Mouse (Mus musculus): ENCODE measurements around the gene Pfkp. TPM values are rescaled to one million over a fixed set of nuclear protein-coding genes. Genes with fewer than 3 reads are reported as not detected.

Gene Pfkp
- polyA plus RNA-seq, 1 experiment = 82.0 TPM

DNA sequence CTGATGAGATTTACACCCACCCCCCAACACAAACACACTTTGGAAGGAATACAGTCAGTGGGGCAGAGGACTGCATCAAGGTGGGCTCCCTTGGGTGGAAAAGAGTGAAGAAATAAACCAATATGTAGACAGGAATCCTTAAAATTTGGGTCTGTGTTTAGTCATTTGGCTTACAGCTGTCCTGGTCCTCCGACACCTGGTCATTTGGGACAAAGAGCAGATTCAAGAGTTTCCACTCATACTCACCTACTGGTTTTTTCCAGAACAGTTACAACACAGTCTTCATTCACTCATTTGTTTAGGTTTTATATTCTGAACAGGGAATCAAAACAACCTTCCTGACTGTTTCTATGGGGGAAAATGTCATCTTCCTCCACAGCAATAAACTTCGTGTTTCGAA, 9.6 kb downstream of the Pfkp start:
- DNase-seq = no peak
- Histone ChIP-seq H3K36me3 (ENCODE audit: control insufficient read depth, insufficient read depth, low read length) (0 out of 2 replicates have a peak, but pooled peaks cover 3% of the 10 kb centered on the region), H3K4me3 (ENCODE audit: control insufficient read depth, insufficient read depth, low read length) (no peak overlapping the region), H3K4me1 (replicated peaks; ENCODE audit: control insufficient read depth, insufficient read depth, low read length) (peaks cover 12% of the 10 kb centered on the region), H3K27ac (ENCODE audit: control insufficient read depth, insufficient read depth, low read length) (no peak overlapping the region), H3K27me3 (ENCODE audit: control insufficient read depth, insufficient read depth, low read length) (no peaks in the 10 kb centered on the region)
- 92% methylated on average over 3 of the region's 3 CpGs for WGBS
- TF ChIP-seq POLR2A (IDR thresholded peaks at IDR 0.05; ENCODE audit: control insufficient read depth, extremely low read depth, insufficient read depth, low read length, poor library complexity) = no peak
- no peak for TF ChIP-seq CTCF (IDR thresholded peaks at IDR 0.05; ENCODE audit: borderline replicate concordance, control insufficient read depth, extremely low read depth, insufficient read depth, low read length, poor library complexity)

DNA sequence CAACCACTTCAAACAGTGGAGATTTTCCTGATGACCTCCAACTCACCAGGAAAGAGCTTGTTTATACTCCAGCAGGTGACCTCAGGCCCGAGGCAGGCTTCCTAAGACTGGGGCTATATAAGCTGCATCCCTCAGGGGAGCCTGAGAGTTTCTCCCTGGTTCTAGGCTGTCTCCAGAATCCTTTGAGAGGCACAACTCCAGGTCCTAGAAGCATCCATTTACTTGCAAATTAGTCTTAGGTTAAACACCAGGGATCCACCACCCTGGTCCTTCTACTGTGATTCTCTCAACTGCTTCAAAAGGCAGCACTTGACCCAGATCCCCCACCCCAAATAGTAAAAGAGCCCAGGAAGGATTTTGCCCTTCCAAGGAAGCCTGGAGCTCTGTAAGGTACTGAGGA, 10.2 kb downstream of the Pfkp start:
- no peak for DNase-seq
- Histone ChIP-seq H3K4me1 (replicated peaks; ENCODE audit: control insufficient read depth, insufficient read depth, low read length) (peaks cover 17% of the 10 kb centered on the region), H3K27me3 (ENCODE audit: control insufficient read depth, insufficient read depth, low read length) (no peaks in the 10 kb centered on the region), H3K27ac (ENCODE audit: control insufficient read depth, insufficient read depth, low read length) (no peak overlapping the region), H3K36me3 (ENCODE audit: control insufficient read depth, insufficient read depth, low read length) (0 out of 2 replicates have a peak, but pooled peaks cover 3% of the 10 kb centered on the region), H3K4me3 (ENCODE audit: control insufficient read depth, insufficient read depth, low read length) (no peak overlapping the region)
- 93% methylated on average over 1 of the region's 1 CpGs for WGBS
- TF ChIP-seq CTCF (IDR thresholded peaks at IDR 0.05; ENCODE audit: borderline replicate concordance, control insufficient read depth, extremely low read depth, insufficient read depth, low read length, poor library complexity) (no peak), POLR2A (IDR thresholded peaks at IDR 0.05; ENCODE audit: control insufficient read depth, extremely low read depth, insufficient read depth, low read length, poor library complexity) (no peak)

DNA sequence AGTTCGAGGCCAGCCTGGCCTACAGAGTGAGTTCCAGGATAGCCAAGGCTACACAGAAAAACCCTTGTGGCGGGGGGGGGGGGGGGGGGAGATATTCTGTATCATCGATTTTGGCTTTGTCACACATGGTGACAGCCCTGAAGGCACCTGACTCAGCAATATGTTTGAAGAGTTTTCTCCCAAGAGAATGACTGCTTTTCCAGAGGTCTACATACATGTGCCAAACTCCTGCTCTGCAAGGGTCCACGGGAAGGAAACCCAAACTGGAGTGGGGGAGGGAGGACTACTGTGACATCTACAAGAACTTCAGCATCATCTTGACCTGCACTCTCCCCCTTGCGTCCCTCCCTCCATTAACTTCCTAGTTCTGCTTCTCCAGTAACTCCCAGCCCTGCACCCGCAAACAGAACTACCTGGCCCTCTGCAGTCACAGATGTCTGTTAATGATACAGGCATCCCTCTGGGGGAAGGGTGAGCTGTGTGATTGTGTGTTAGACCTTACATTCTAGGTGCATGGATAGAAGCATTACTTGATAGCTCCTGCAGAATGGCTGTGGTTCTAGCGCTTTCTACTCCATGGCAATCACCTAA, 10.9 kb downstream of the Pfkp start:
- Histone ChIP-seq H3K4me3 (ENCODE audit: control insufficient read depth, insufficient read depth, low read length) (no peak overlapping the region), H3K36me3 (ENCODE audit: control insufficient read depth, insufficient read depth, low read length) (0 out of 2 replicates have a peak, but pooled peaks cover 2% of the 10 kb centered on the region), H3K4me1 (replicated peaks; ENCODE audit: control insufficient read depth, insufficient read depth, low read length) (peaks cover 19% of the 10 kb centered on the region), H3K27ac (ENCODE audit: control insufficient read depth, insufficient read depth, low read length) (no peak overlapping the region), H3K27me3 (ENCODE audit: control insufficient read depth, insufficient read depth, low read length) (no peaks in the 10 kb centered on the region)
- WGBS = 83% methylated on average over 7 of the region's 7 CpGs
- no peak for TF ChIP-seq POLR2A (IDR thresholded peaks at IDR 0.05; ENCODE audit: control insufficient read depth, extremely low read depth, insufficient read depth, low read length, poor library complexity)
- no peak for DNase-seq

DNA sequence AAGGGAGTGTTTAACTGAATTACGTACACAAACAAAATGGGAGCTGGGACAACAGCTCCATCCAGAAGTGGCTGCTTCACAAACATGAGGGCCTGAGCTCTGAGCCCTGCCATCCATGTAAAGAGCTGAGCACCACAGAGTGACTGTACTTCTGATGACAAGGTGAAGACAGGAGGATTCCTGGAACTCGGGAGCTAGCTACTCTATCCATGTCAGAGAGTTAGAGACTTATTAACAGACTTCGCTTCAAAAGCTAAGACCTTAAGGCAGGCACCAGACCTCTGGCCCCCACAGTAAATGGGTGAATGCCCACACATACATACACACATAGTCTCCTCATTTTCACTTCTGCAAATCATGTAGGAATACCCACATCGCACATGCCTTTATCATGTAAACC, 11.6 kb downstream of the Pfkp start:
- no peak overlapping the region for H3K4me3 ChIP-seq (ENCODE audit: control insufficient read depth, insufficient read depth, low read length)
- H3K27ac ChIP-seq (ENCODE audit: control insufficient read depth, insufficient read depth, low read length) = no peak overlapping the region
- peaks cover 19% of the 10 kb centered on the region for H3K4me1 ChIP-seq (replicated peaks; ENCODE audit: control insufficient read depth, insufficient read depth, low read length)
- no peaks in the 10 kb centered on the region for H3K27me3 ChIP-seq (ENCODE audit: control insufficient read depth, insufficient read depth, low read length)
- TF ChIP-seq CTCF (IDR thresholded peaks at IDR 0.05; ENCODE audit: borderline replicate concordance, control insufficient read depth, extremely low read depth, insufficient read depth, low read length, poor library complexity) (no peak), POLR2A (IDR thresholded peaks at IDR 0.05; ENCODE audit: control insufficient read depth, extremely low read depth, insufficient read depth, low read length, poor library complexity) (no peak)
- no peaks in the 10 kb centered on the region for H3K36me3 ChIP-seq (ENCODE audit: control insufficient read depth, insufficient read depth, low read length)
- 91% methylated on average over 4 of the region's 4 CpGs for WGBS
- DNase-seq = no peak

DNA sequence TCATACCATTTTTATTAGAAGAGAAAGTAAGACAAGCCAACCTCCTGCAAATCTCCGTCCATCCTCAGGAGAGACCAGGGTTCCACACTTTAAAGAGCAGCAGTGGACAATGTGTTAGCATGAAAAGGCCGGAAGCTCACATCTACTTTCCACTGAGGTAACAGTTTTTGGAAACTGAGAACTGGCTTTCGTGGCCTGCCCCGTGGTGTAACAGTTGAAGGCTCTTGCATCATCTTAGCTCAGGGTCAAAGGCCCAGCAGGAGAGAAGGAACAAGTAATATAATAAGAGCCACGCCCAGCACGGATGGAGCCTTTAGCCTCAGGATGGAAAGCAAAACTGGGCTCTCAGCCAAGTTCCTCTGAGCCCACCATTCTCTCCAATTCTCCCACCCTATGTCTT, 12.1 kb downstream of the Pfkp start:
- H3K27me3 ChIP-seq (ENCODE audit: control insufficient read depth, insufficient read depth, low read length) = no peaks in the 10 kb centered on the region
- DNase-seq = no peak
- H3K36me3 ChIP-seq (ENCODE audit: control insufficient read depth, insufficient read depth, low read length) = no peaks in the 10 kb centered on the region
- H3K4me3 ChIP-seq (ENCODE audit: control insufficient read depth, insufficient read depth, low read length) = no peak overlapping the region
- TF ChIP-seq POLR2A (IDR thresholded peaks at IDR 0.05; ENCODE audit: control insufficient read depth, extremely low read depth, insufficient read depth, low read length, poor library complexity) (no peak), CTCF (IDR thresholded peaks at IDR 0.05; ENCODE audit: borderline replicate concordance, control insufficient read depth, extremely low read depth, insufficient read depth, low read length, poor library complexity) (no peak)
- no peak overlapping the region for H3K27ac ChIP-seq (ENCODE audit: control insufficient read depth, insufficient read depth, low read length)
- 78% methylated on average over 6 of the region's 6 CpGs for WGBS
- H3K4me1 ChIP-seq (replicated peaks; ENCODE audit: control insufficient read depth, insufficient read depth, low read length) = peaks cover 23% of the 10 kb centered on the region

DNA sequence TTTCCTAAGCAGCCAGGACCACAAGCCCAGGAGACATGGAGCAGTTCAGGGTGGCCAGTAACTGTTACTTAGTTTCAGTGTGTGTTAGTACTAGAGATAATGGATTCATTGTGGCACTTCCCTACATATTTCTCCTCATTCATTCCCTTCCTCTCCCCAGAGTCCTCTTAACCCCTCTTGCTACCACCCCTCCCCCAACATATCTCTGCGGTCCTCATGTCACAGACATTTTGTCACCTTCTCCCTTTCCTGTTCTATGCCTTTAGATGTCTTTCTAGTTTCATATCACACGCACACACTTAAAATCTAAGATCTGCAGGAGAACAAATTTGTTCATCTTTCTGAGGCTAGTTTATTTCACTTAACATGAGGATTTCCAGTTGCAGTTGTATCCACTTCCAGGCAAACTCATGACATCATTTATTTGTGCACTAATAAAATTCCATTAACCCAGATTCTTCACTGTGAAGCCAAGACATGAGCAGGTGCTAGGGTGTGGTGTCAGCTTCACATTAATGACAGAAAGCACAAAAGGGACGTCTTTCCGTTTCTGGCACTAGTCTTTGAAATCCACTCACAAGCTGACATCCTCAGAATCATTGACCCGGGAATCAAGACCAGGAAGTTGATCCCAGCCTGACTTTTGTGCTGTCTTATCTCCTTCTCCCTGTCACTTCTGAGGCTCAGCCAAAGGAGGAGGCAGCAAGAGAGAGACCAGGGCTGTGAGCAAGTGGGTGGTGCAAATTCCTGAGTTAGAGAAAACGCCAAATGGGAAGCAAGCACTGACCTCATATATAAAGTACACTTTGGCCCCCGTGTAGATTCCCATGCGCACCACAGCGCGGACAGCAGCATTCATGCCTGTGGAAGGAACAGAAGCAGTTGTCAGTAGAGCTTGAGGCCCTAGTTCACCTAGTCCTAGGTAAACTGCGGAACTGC, 13.2 kb downstream of the Pfkp start:
- 90% methylated on average over 11 of the region's 11 CpGs for WGBS
- no peak overlapping the region for H3K27ac ChIP-seq (ENCODE audit: control insufficient read depth, insufficient read depth, low read length)
- no peaks in the 10 kb centered on the region for H3K27me3 ChIP-seq (ENCODE audit: control insufficient read depth, insufficient read depth, low read length)
- TF ChIP-seq CTCF (IDR thresholded peaks at IDR 0.05; ENCODE audit: borderline replicate concordance, control insufficient read depth, extremely low read depth, insufficient read depth, low read length, poor library complexity) (no peak), POLR2A (IDR thresholded peaks at IDR 0.05; ENCODE audit: control insufficient read depth, extremely low read depth, insufficient read depth, low read length, poor library complexity) (no peak)
- peaks cover 23% of the 10 kb centered on the region for H3K4me1 ChIP-seq (replicated peaks; ENCODE audit: control insufficient read depth, insufficient read depth, low read length)
- no peak overlapping the region for H3K4me3 ChIP-seq (ENCODE audit: control insufficient read depth, insufficient read depth, low read length)
- DNase-seq = no peak
- no peaks in the 10 kb centered on the region for H3K36me3 ChIP-seq (ENCODE audit: control insufficient read depth, insufficient read depth, low read length)
